Mouse (Mus musculus) lung, postnatal 0 days (tissue): ENCODE measurements around the gene Rundc3a.

Experiments used
- CTCF ChIP-seq: IDR thresholded peaks from 2 replicates; pipeline ENCODE4 v1.5.1; 2016; ENCODE audit warnings: antibody characterized with exemption, mild to moderate bottlenecking
- EP300 ChIP-seq: IDR thresholded peaks from 2 replicates; pipeline ENCODE4 v1.6.1; 2016; ENCODE audit warnings: antibody characterized with exemption, mild to moderate bottlenecking, control low read depth

DNA sequence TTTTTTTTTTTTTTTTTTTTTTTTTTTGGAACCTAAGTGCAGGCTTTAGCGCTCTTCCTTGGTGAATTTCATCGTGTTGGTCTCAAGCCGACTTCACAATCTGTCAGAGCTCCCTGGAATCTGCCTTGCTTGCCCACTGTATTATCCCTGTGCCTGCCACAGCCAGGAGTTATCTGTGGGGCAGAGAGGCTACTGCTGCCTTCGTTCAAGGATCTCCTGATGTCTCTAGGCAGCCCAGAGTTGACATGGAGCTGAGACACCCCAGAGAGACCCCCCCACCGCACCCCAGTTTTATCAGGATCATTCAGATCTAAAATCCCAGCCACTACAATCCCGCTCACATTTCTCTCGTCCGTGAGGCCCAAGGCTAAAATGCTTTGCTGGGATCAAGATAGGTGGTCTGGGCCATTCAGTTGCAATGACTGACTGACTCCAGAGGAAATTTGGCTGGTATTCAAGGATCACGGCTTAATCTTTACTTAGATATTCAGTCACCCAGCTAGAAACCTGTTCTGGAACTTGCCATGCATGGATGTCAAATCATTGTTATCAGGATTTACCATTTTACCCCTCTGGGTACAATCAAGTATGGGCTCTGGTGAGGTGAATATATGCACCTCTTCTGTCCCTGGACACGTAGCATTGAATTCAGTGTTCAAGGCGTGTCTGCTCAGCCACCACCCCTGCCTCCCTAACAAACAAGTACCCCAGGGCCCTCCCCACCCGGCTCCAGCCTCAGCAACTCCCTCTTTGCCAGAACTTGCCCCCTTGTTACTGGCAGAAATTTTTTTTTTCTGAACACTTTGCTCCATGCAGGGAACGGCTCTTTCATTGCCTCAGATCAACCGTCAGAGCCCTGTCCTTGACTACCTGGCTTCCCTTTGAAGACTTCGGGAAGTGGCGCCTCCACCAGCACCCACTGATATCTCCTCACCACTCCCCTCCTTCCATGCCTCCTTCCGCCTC, 56.1 kb downstream of the Rundc3a start:
- no peak for TF ChIP-seq CTCF
- no peak for TF ChIP-seq EP300
